In the genomic region with DNA sequence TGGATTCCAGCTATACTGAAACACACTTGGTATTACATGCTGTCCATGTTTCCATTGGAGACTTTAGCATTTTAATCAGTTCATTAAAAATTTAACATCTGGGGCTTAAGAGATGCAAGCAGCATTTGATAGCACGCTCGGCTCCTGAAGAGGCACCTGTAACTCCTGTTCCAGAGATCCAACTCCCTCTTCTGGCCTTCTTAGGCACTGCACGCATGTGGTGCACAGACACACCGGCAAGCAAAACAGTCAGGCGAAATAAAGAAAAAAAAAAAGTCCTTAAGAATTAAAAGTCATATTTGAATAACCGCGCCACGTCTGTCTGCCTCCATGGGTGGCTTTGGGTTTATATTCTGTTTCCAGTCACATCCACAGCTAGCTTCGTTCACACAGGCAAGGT, we compare ENCODE assay signal across 26 mouse cellular contexts. TPM values are rescaled to one million over a fixed set of nuclear protein-coding genes. Genes with fewer than 3 reads are reported as not detected.
DNase-seq lines count a peak whose midpoint lies in the region; ATAC-seq and TF ChIP-seq lines count a peak whose summit lies in the region.
"Had no signal": no experiment of that assay in that cellular context is flagged by ENCODE, and none has a peak within 500 bp of the region (broad histone marks: within the 10 kb centered on the region; RNA-seq: fewer than 3 reads in every experiment).

No protein-coding gene starts in this region.

- peak; percentile 80 for TF ChIP-seq CTCF in E14TG2a.4 (conservative IDR thresholded peaks at IDR 0.05; ENCODE audit: low read length)

- no peak overlapping the region for H3K9ac ChIP-seq in forebrain, embryonic 14.5 days (ENCODE audit: low read length)
- no peak overlapping the region for H3K9ac ChIP-seq in liver, embryonic 11.5 days (ENCODE audit: low read depth, low read length)
- H3K9ac ChIP-seq: embryonic facial prominence, embryonic 15.5 days; forebrain, embryonic 12.5 days; limb, embryonic 13.5 days had no signal

- H3K4me2 ChIP-seq in forebrain, embryonic 14.5 days (ENCODE audit: low read length) = no peak overlapping the region
- no peak overlapping the region for H3K4me2 ChIP-seq in liver, embryonic 11.5 days
- H3K4me2 ChIP-seq: embryonic facial prominence, embryonic 15.5 days; forebrain, embryonic 12.5 days; limb, embryonic 13.5 days had no signal

- ATAC-seq in forebrain, embryonic 14.5 days = no peak
- no peak for ATAC-seq in liver, embryonic 11.5 days (replicated peaks; ENCODE audit: low FRiP score)
- ATAC-seq: inflammation-experienced regulatory T-cells, adult 6 months had no signal

- no peaks in the 10 kb centered on the region for H3K27me3 ChIP-seq in forebrain, embryonic 10.5 days (ENCODE audit: poor library complexity, severe bottlenecking)
- H3K27me3 ChIP-seq in forebrain, embryonic 14.5 days (replicated peaks; ENCODE audit: control insufficient read depth, insufficient read depth, low read length) = no peaks in the 10 kb centered on the region
- peaks cover 14% of the 10 kb centered on the region for H3K27me3 ChIP-seq in E14TG2a.4 (ENCODE audit: insufficient read depth, low read length)
- no peaks in the 10 kb centered on the region for H3K27me3 ChIP-seq in liver, embryonic 11.5 days (replicated peaks; ENCODE audit: control insufficient read depth, insufficient read depth, low read length)
- H3K27me3 ChIP-seq: embryonic facial prominence, embryonic 15.5 days; forebrain, embryonic 12.5 days; limb, embryonic 13.5 days had no signal

- WGBS in forebrain, embryonic 10.5 days = 94% methylated on average over 9 of the region's 9 CpGs
- 97% methylated on average over 9 of the region's 9 CpGs for WGBS in forebrain, embryonic 14.5 days
- WGBS in liver, embryonic 11.5 days = 93% methylated on average over 9 of the region's 9 CpGs

- DNase-seq in forebrain, embryonic 10.5 days (ENCODE audit: extremely low spot score, low spot score) = no peak
- DNase-seq in forebrain, embryonic 14.5 days (ENCODE audit: low spot score) = no peak
- DNase-seq in left cerebral cortex, postnatal 4 days = peak; percentile 20
- DNase-seq in left cerebral cortex, postnatal 14 days (ENCODE audit: low spot score in 2 of 2) = no peak
- DNase-seq in ZHBTc4 (ENCODE audit: low read depth, low spot score) = peak; percentile 77
- no peak for DNase-seq in spleen, postnatal 10 days (ENCODE audit: low spot score in 2 of 2)
- DNase-seq in liver, embryonic 11.5 days (ENCODE audit: low spot score) = no peak
- DNase-seq: embryo, embryonic 11 days; heart, adult 18-20 months; retina, postnatal 1 day; right cerebral cortex, postnatal 4 days; thymus, adult 2 months had no signal

- H3K4me1 ChIP-seq in forebrain, embryonic 10.5 days = no peaks in the 10 kb centered on the region
- H3K4me1 ChIP-seq in forebrain, embryonic 14.5 days (ENCODE audit: control insufficient read depth, insufficient read depth, low read length) = no peaks in the 10 kb centered on the region
- peaks cover 14% of the 10 kb centered on the region for H3K4me1 ChIP-seq in E14TG2a.4 (replicated peaks; ENCODE audit: low read depth, low read length)
- no peaks in the 10 kb centered on the region for H3K4me1 ChIP-seq in liver, embryonic 11.5 days (replicated peaks; ENCODE audit: control insufficient read depth, insufficient read depth, low read length)
- H3K4me1 ChIP-seq: embryonic facial prominence, embryonic 15.5 days; forebrain, embryonic 12.5 days; limb, embryonic 13.5 days; midbrain, embryonic 10.5 days had no signal

- H3K4me3 ChIP-seq in forebrain, embryonic 10.5 days = no peak overlapping the region
- H3K4me3 ChIP-seq in forebrain, embryonic 14.5 days (ENCODE audit: low read depth, low read length) = no peak overlapping the region
- H3K4me3 ChIP-seq in E14TG2a.4 (replicated peaks; ENCODE audit: low read length) = peak overlapping the region; percentile 55
- no peak overlapping the region for H3K4me3 ChIP-seq in liver, embryonic 11.5 days (ENCODE audit: low read depth, low read length)
- H3K4me3 ChIP-seq: embryonic facial prominence, embryonic 15.5 days; forebrain, embryonic 12.5 days; limb, embryonic 13.5 days; midbrain, embryonic 10.5 days had no signal

- 0 out of 2 replicates have a peak overlapping the region, but pooled peaks have one; percentile 4 for H3K27ac ChIP-seq in forebrain, embryonic 10.5 days
- H3K27ac ChIP-seq in forebrain, embryonic 14.5 days (ENCODE audit: low read depth, low read length) = no peak overlapping the region
- H3K27ac ChIP-seq in liver, embryonic 11.5 days (ENCODE audit: low read depth, low read length) = no peak overlapping the region
- H3K27ac ChIP-seq: embryonic facial prominence, embryonic 15.5 days; forebrain, embryonic 12.5 days; limb, embryonic 13.5 days; midbrain, embryonic 10.5 days had no signal

- H3K36me3 ChIP-seq in forebrain, embryonic 10.5 days (replicated peaks) = no peaks in the 10 kb centered on the region
- H3K36me3 ChIP-seq in forebrain, embryonic 14.5 days (ENCODE audit: control insufficient read depth, insufficient read depth, low read length) = no peaks in the 10 kb centered on the region
- H3K36me3 ChIP-seq in E14TG2a.4 (ENCODE audit: insufficient read depth, low read length) = no peaks in the 10 kb centered on the region
- H3K36me3 ChIP-seq in liver, embryonic 11.5 days (ENCODE audit: control insufficient read depth, insufficient read depth, low read length) = no peaks in the 10 kb centered on the region
- H3K36me3 ChIP-seq: embryonic facial prominence, embryonic 15.5 days; forebrain, embryonic 12.5 days; limb, embryonic 13.5 days; midbrain, embryonic 10.5 days had no signal

- peaks cover 8% of the 10 kb centered on the region for H3K9me3 ChIP-seq in forebrain, embryonic 10.5 days
- no peaks in the 10 kb centered on the region; the same call in 1 of the 2 replicates for H3K9me3 ChIP-seq in forebrain, embryonic 14.5 days (replicated peaks; ENCODE audit: control insufficient read depth, low read length)
- peaks cover 5% of the 10 kb centered on the region for H3K9me3 ChIP-seq in E14TG2a.4 (ENCODE audit: low read length)
- no peaks in the 10 kb centered on the region; the same call in 1 of the 2 replicates for H3K9me3 ChIP-seq in liver, embryonic 11.5 days (ENCODE audit: control insufficient read depth, low read length)
- H3K9me3 ChIP-seq: embryonic facial prominence, embryonic 15.5 days had no signal

- intact Hi-C loops in left cerebral cortex, postnatal 4 days (cut with DNase I) = no loop called here
- intact Hi-C loops in left cerebral cortex, postnatal 14 days (cut with DNase I) = no loop called here

RNA-seq across cellular contexts. Expression of a gene that starts 34.7 kb away (rescaled TPM):
- 1.5 and 2.2 TPM in 2 replicates for polyA plus RNA-seq in forebrain, embryonic 10.5 days (2016; fragmentation: Nextera tagmentation; extraction: Ambion mirVana)
- polyA plus RNA-seq in forebrain, embryonic 14.5 days (2014; fragmentation: Nextera tagmentation; extraction: Ambion mirVana) = 1.3 and 1.6 TPM in 2 replicates
- total RNA-seq in left cerebral cortex, postnatal 4 days (2021) = 1 to 10 TPM in 1 of 2 experiments, under 1 TPM in 1; 0.56 to 1.3 TPM
- total RNA-seq in left cerebral cortex, postnatal 14 days (2021) = not detected
- polyA plus RNA-seq in liver, embryonic 11.5 days (2014; fragmentation: Nextera tagmentation; extraction: Ambion mirVana) = 0.48 and 0.62 TPM in 2 replicates
- total RNA-seq: adrenal gland, adult 18-20 months; gastrocnemius, adult 8-10 months; heart, adult 18-20 months; hematopoietic stem cell, adult 5-6 weeks; layer of hippocampus, adult 18-20 months; neutrophil, adult 5-6 weeks had no signal
- polyA plus RNA-seq: inflammation-experienced regulatory T-cells, adult 6 months; liver, embryonic 16.5 days had no signal

RNA-seq across cellular contexts. Expression of a gene that starts 54.3 kb away (rescaled TPM):
- polyA plus RNA-seq in forebrain, embryonic 10.5 days (2016; fragmentation: Nextera tagmentation; extraction: Ambion mirVana) = not detected in 2 replicates
- 0.69 and 1.2 TPM in 2 replicates for polyA plus RNA-seq in forebrain, embryonic 14.5 days (2014; fragmentation: Nextera tagmentation; extraction: Ambion mirVana)
- total RNA-seq in left cerebral cortex, postnatal 4 days (2021) = under 1 TPM in 1 of 2 experiments, not detected in 1; 0.85 TPM
- 1 to 10 TPM in 1 of 2 experiments, under 1 TPM in 1; 0.74 to 1.4 TPM for total RNA-seq in left cerebral cortex, postnatal 14 days (2021)
- not detected in 2 replicates for polyA plus RNA-seq in liver, embryonic 11.5 days (2014; fragmentation: Nextera tagmentation; extraction: Ambion mirVana)
- total RNA-seq: adrenal gland, adult 18-20 months; gastrocnemius, adult 8-10 months; heart, adult 18-20 months; hematopoietic stem cell, adult 5-6 weeks had no signal
- polyA plus RNA-seq: heart, embryonic 14.5 days; kidney, embryonic 16.5 days; liver, embryonic 16.5 days; midbrain, embryonic 10.5 days had no signal

Comparison
In these comparisons a context has a peak if more than half of its experiments do, and no peak if none do; other contexts are left out.
1. DNase-seq: peak in left cerebral cortex, postnatal 4 days (single experiment) and ZHBTc4 (single experiment); none in forebrain, embryonic 10.5 days (single experiment), forebrain, embryonic 14.5 days (single experiment), left cerebral cortex, postnatal 14 days (0 of 2), spleen, postnatal 10 days (0 of 2) and liver, embryonic 11.5 days (single experiment).